Mouse (Mus musculus) B cell, adult (primary cell): ENCODE results near the gene Rps3a1. TPM values are rescaled to one million over a fixed set of nuclear protein-coding genes. Genes with fewer than 3 reads are reported as not detected.

Experiments
- total RNA-seq: library from RNA; stranded (reverse); gene quantifications from 4 replicates; pipeline ENCODE4 v1.2.4, GENCODE M21; 2023; ENCODE audit not compliant: inconsistent age

Rps3a1 gene
- total RNA-seq, result 1,753 to 1,882 TPM (median 1,832 TPM) in 4 replicates

DNA sequence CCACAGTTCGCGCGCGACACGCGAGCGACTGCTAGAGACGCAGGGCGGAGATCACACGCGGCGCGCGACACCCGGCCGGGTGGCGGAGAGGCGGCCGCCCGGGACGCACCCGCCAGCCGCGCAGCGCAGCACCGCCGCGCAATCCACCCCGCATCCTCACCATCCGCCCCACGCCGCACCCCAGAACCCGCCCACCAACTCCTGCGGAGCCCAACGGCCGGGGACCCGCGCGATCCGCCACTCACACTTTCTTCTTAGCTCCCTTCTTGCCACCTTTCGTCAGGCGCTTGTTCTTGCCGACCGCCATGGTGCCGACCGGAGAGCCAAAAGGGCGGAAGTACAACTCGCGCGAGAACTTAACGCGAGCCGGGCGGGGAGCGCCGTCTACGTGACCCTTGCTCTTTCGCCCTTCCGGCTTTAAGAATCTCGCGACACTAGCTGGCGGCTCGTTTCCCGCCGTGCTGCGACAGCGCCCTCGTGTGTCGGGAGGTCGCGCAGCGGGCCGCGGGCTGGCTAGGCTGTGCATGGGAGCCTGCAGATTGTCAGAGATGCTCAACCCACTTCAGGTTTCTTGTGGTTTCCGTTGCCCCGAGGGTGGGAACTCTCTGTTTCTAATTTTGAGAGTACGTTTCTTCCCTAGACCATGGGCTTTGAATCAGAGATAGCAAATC lies at the start of gene Rps3a1:
Gene Rps3a1 (minus strand): TSS at position 440 of the 671 bp plus-strand sequence.

Other genes with a start within 250 kb of the Rps3a1 start
- 0.15 to 0.42 TPM (median 0.19 TPM) in 4 replicates for gene Sh3d19, start 171.6 kb downstream of the Rps3a1 start, total RNA-seq
- gene Prss48, start 140.2 kb downstream of the Rps3a1 start, total RNA-seq, result not detected in 4 replicates
- gene Lrba, start 82.0 kb upstream of the Rps3a1 start, total RNA-seq, result 64.1 to 69.8 TPM (median 66.9 TPM) in 4 replicates